ENCODE assay signal across 13 mouse cellular contexts in genomic region chr10:127557397-127557796, GRCm38 (mm10). TPM values are rescaled to one million over a fixed set of nuclear protein-coding genes. Genes with fewer than 3 reads are reported as not detected.
DNase-seq lines count a peak whose midpoint lies in the region; TF ChIP-seq lines count a peak whose summit lies in the region.
"Had no signal": no experiment of that assay in that cellular context is flagged by ENCODE, and none has a peak within 500 bp of the region (broad histone marks: within the 10 kb centered on the region; RNA-seq: fewer than 3 reads in every experiment).

No protein-coding gene starts in this region.

- H3K27me3 ChIP-seq in kidney, adult 2 months (replicated peaks; ENCODE audit: control insufficient read depth, insufficient read depth, low read length): no peaks in the 10 kb centered on the region
- H3K27me3 ChIP-seq in testis, adult 2 months (ENCODE audit: control insufficient read depth, insufficient read depth, low read length): no peaks in the 10 kb centered on the region
- H3K27me3 ChIP-seq: embryonic facial prominence, embryonic 15.5 days; limb, embryonic 12.5 days had no signal

- WGBS in kidney, adult 2 months: 84% methylated on average over 13 of the region's 13 CpGs

- DNase-seq in kidney, adult 2 months: no peak
- DNase-seq in kidney, postnatal 14 days: no peak
- DNase-seq in testis, postnatal 14 days (ENCODE audit: low spot score): no peak
- DNase-seq in ZHBTc4 (ENCODE audit: low read depth, low spot score): peak; percentile 75
- peak; percentile 50 for DNase-seq in retina, postnatal 1 day
- DNase-seq in gastrocnemius, adult 8-10 months (ENCODE audit: low spot score in 2 of 2): no peak
- DNase-seq in adrenal gland, adult 18-20 months (ENCODE audit: low spot score in 2 of 2): no peak
- DNase-seq: adrenal gland, postnatal 36 days; cerebellum, adult 9-11 months had no signal

- no peaks in the 10 kb centered on the region for H3K36me3 ChIP-seq in kidney, adult 2 months (ENCODE audit: control insufficient read depth, insufficient read depth, low read length)
- no peaks in the 10 kb centered on the region for H3K36me3 ChIP-seq in testis, adult 2 months (ENCODE audit: control insufficient read depth, insufficient read depth, low read length)

- no peak overlapping the region for H3K27ac ChIP-seq in kidney, adult 2 months (ENCODE audit: insufficient read depth, low read depth, low read length)
- H3K27ac ChIP-seq in testis, adult 2 months (ENCODE audit: control insufficient read depth, insufficient read depth, low read depth, low read length): no peak overlapping the region
- H3K27ac ChIP-seq: embryonic facial prominence, embryonic 15.5 days; limb, embryonic 12.5 days had no signal

- no peaks in the 10 kb centered on the region for H3K4me1 ChIP-seq in kidney, adult 2 months (ENCODE audit: control insufficient read depth, insufficient read depth, low read length)
- no peaks in the 10 kb centered on the region; the same call in 1 of the 2 replicates for H3K4me1 ChIP-seq in testis, adult 2 months (ENCODE audit: control insufficient read depth, insufficient read depth, low read length)
- H3K4me1 ChIP-seq: embryonic facial prominence, embryonic 15.5 days; limb, embryonic 12.5 days had no signal

- no peak overlapping the region for H3K4me3 ChIP-seq in kidney, adult 2 months (ENCODE audit: insufficient read depth, low read depth, low read length)
- H3K4me3 ChIP-seq in testis, adult 2 months (ENCODE audit: control insufficient read depth, low read depth, low read length): no peak overlapping the region
- H3K4me3 ChIP-seq: embryonic facial prominence, embryonic 15.5 days; limb, embryonic 12.5 days had no signal

- TF ChIP-seq CTCF in kidney, adult 2 months (conservative IDR thresholded peaks at IDR 0.05; ENCODE audit: insufficient read depth, insufficient read length, low read depth, low read length): peak; percentile 37
- 0 out of 2 replicates have a peak, but pooled peaks have one; percentile 16 for TF ChIP-seq CTCF in testis, adult 2 months (IDR thresholded peaks at IDR 0.05; ENCODE audit: control insufficient read depth, insufficient read depth, insufficient replicate concordance, low read depth, low read length)

- TF ChIP-seq POLR2A in kidney, adult 2 months (IDR thresholded peaks at IDR 0.05; ENCODE audit: low read depth, low read length): no peak
- TF ChIP-seq POLR2A in testis, adult 2 months (IDR thresholded peaks at IDR 0.05; ENCODE audit: control insufficient read depth, low read depth, low read length): no peak

RNA-seq across cellular contexts. Expression of gene Nxph4, which starts 23.0 kb away (rescaled TPM):
- 2.0 and 2.2 TPM in 2 replicates for polyA plus RNA-seq in kidney, adult 2 months (2012; rRNA removed)
- polyA plus RNA-seq in testis, adult 2 months (2012; rRNA removed): 0.36 and 0.51 TPM in 2 replicates
- under 1 TPM in 2 of 4 experiments, not detected in 2; 0.16 to 0.27 TPM for total RNA-seq in gastrocnemius, adult 8-10 months (2022)
- 10 to 100 TPM in 1 of 2 experiments, 1 to 10 TPM in 1; 6.9 to 12.6 TPM for total RNA-seq in adrenal gland, adult 18-20 months (2021)
- polyA plus RNA-seq: inflammation-experienced regulatory T-cells, adult 6 months had no signal

RNA-seq across cellular contexts. Expression of gene Shmt2, which starts 35.2 kb away (rescaled TPM):
- polyA plus RNA-seq in kidney, adult 2 months (2012; rRNA removed): 232 and 274 TPM in 2 replicates
- 12.7 and 16.7 TPM in 2 replicates for polyA plus RNA-seq in testis, adult 2 months (2012; rRNA removed)
- total RNA-seq in gastrocnemius, adult 8-10 months (2022): 10 to 100 TPM; 20.3 to 23.0 (median 22.8) TPM
- 10 to 100 TPM; 38.6 to 46.5 TPM for total RNA-seq in adrenal gland, adult 18-20 months (2021)

RNA-seq across cellular contexts. Expression of gene Ndufa4l2, which starts 42.6 kb away (rescaled TPM):
- polyA plus RNA-seq in kidney, adult 2 months (2012; rRNA removed): 24.4 and 27.4 TPM in 2 replicates
- polyA plus RNA-seq in testis, adult 2 months (2012; rRNA removed): 65.0 and 74.9 TPM in 2 replicates
- total RNA-seq in gastrocnemius, adult 8-10 months (2022): 10 to 100 TPM in 1 of 4 experiments, 1 to 10 TPM in 3; 4.6 to 11.1 (median 7.6) TPM
- 10 to 100 TPM; 36.0 to 55.3 TPM for total RNA-seq in adrenal gland, adult 18-20 months (2021)
- polyA plus RNA-seq: inflammation-experienced regulatory T-cells, adult 6 months had no signal

RNA-seq across cellular contexts. Expression of gene Stac3, which starts 55.9 kb away (rescaled TPM):
- 1.2 and 3.0 TPM in 2 replicates for polyA plus RNA-seq in kidney, adult 2 months (2012; rRNA removed)
- 0.97 and 1.0 TPM in 2 replicates for polyA plus RNA-seq in testis, adult 2 months (2012; rRNA removed)
- 100 to 1,000 TPM; 386 to 447 (median 408) TPM for total RNA-seq in gastrocnemius, adult 8-10 months (2022)
- total RNA-seq in adrenal gland, adult 18-20 months (2021): 1 to 10 TPM; 1.1 to 1.9 TPM

Comparison
In these comparisons a context has a peak if more than half of its experiments do, and no peak if none do; other contexts are left out.
1. DNase-seq: peak in ZHBTc4 (single experiment) and retina, postnatal 1 day (single experiment); none in kidney, adult 2 months (single experiment), kidney, postnatal 14 days (single experiment), testis, postnatal 14 days (single experiment), gastrocnemius, adult 8-10 months (0 of 2) and adrenal gland, adult 18-20 months (0 of 2).
2. RNA of gene Nxph4, which starts 23.0 kb away (total RNA-seq): 6.9 to 12.6 TPM in adrenal gland, adult 18-20 months; 0.16 to 0.27 TPM in gastrocnemius, adult 8-10 months; every median in the first group is over 4 times any median in the second.